Mouse (Mus musculus) neural tube, embryonic 11.5 days (tissue): ENCODE data around the gene Akr1cl. TPM values are rescaled to one million over a fixed set of nuclear protein-coding genes. Genes with fewer than 3 reads are reported as not detected.
"Not testable (repeated sequence)": the region's sequence is repeated elsewhere in the genome, so short reads cannot be mapped to it uniquely, and the experiment has no call there.

Experiments used
- ATAC-seq: fragments of 200-750 bp; cut with Nextera tagmentation; 2 replicates; pipeline ENCODE4 v1.8.0; 2017; ENCODE audit warnings: moderate number of reproducible peaks, mild to moderate bottlenecking, moderate TSS enrichment, moderate library complexity; ENCODE audit not compliant: insufficient read depth, low FRiP score, low TSS enrichment
- DNase-seq: peaks from one replicate; pipeline ENCODE4 v3.0.0-alpha.2; 2015; ENCODE audit warnings: low spot score
- H3K27ac ChIP-seq: fragments of 300-500 bp; sonication (generic); 2 replicates; pipeline ENCODE4 v1.5.1; 2014; ENCODE audit warnings: low read depth, mild to moderate bottlenecking, low read length
- H3K27me3 ChIP-seq: fragments of 300-500 bp; sonication (generic); 2 replicates; pipeline ENCODE4 v1.6.1; 2014; ENCODE audit warnings: mild to moderate bottlenecking, low read length, mixed read lengths; ENCODE audit not compliant: control insufficient read depth, insufficient read depth
- H3K36me3 ChIP-seq: fragments of 300-500 bp; sonication (generic); 2 replicates; pipeline ENCODE4 v1.6.1; 2014; ENCODE audit warnings: mild to moderate bottlenecking, low read length, moderate library complexity, mixed read lengths; ENCODE audit not compliant: control insufficient read depth, insufficient read depth
- H3K4me1 ChIP-seq: fragments of 300-500 bp; sonication (generic); 2 replicates; pipeline ENCODE4 v1.6.1; 2014; ENCODE audit warnings: low read length, mixed read lengths; ENCODE audit not compliant: control insufficient read depth, insufficient read depth
- H3K4me2 ChIP-seq: fragments of 300-500 bp; sonication (generic); 2 replicates; pipeline ENCODE4 v1.6.1; 2014; ENCODE audit warnings: low read depth, mild to moderate bottlenecking, moderate library complexity
- H3K4me3 ChIP-seq: fragments of 300-500 bp; sonication (generic); 2 replicates; pipeline ENCODE4 v1.5.1; 2014; ENCODE audit warnings: low read depth, low read length
- H3K9ac ChIP-seq: fragments of 300-500 bp; sonication (generic); 2 replicates; pipeline ENCODE4 v1.6.1; 2014; ENCODE audit warnings: mild to moderate bottlenecking, low read length
- H3K9me3 ChIP-seq: fragments of 300-500 bp; sonication (generic); 2 replicates; pipeline ENCODE4 v1.6.1; 2016; ENCODE audit warnings: low read length; ENCODE audit not compliant: control insufficient read depth
- WGBS: fragments of 180-500 bp; shearing (Covaris S2); extraction: QIAGEN DNeasy Blood & Tissue Kit; methylation state at CpG from one replicate; pipeline ENCODE4 v1.1.7; 2014; 5-methylcytosine and 5-hydroxymethylcytosine counted together
- polyA plus RNA-seq: library from polyadenylated mRNA; unstranded; fragments of >200 nt; fragmentation: Nextera tagmentation; extraction: Ambion mirVana; gene quantifications from 2 replicates; pipeline ENCODE4 v1.2.1, GENCODE M21; 2014

The Akr1cl gene
- polyA plus RNA-seq, 1 experiment from 2014 or later = not detected

DNA sequence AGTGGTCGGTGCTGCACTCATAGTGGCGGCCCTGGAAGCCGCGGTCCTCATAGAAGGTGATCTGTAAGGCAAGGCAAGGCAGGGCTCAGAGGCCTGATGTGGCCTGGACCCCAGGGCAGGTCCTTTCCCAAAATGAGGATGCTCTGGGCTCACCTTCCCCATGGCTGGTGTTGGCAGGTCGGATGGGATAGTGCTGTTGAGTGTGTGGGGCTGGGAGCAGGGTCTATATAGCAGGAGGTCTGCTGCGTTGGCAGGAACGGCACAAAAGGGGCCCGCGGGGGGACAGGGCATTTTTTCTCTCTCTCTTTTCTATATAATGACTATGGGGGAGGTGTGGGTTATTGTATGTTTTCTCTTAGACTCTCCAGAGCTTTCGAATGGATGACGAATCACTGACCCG, 18.4 kb upstream of the Akr1cl start, which contains the start of gene Cryge:
TSS of gene Cryge (minus strand) at position 198 of the 400 bp plus-strand sequence.
- not testable (repeated sequence) for DNase-seq, H3K36me3 ChIP-seq, H3K9ac ChIP-seq, H3K4me1 ChIP-seq, H3K9me3 ChIP-seq, H3K27me3 ChIP-seq, H3K4me2 ChIP-seq, H3K4me3 ChIP-seq, ATAC-seq, H3K27ac ChIP-seq
- WGBS = 41% methylated on average over 8 of the region's 12 CpGs

DNA sequence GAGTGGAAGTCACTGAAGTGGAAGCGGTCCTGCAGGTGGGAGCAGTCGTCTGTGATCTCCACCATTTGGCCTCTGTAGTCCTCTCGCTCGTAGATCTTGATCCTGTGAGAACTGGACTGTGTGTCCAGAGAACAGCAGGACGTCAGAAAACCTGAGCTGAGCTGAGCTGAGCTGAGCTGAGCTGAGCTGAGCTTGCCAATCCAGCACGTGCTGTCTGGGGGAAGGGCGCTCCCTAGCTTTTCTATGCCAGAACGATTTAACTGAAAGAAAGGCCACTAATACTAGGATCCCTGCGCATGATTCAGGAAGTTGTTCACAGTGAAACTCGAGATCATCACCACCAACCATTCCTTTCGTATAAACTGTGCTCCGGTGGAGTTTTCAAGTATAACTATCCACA, 16.2 kb upstream of the Akr1cl start:
- DNase-seq = no peak
- no peak overlapping the region for H3K4me3 ChIP-seq
- H3K4me2 ChIP-seq = no peak overlapping the region
- no peak overlapping the region for H3K27ac ChIP-seq
- no peak for ATAC-seq
- 73% methylated on average over 12 of the region's 12 CpGs for WGBS
- no peaks in the 10 kb centered on the region for H3K36me3 ChIP-seq
- H3K9ac ChIP-seq = no peak overlapping the region
- no peaks in the 10 kb centered on the region for H3K9me3 ChIP-seq
- H3K27me3 ChIP-seq = no peaks in the 10 kb centered on the region
- no peaks in the 10 kb centered on the region for H3K4me1 ChIP-seq

DNA sequence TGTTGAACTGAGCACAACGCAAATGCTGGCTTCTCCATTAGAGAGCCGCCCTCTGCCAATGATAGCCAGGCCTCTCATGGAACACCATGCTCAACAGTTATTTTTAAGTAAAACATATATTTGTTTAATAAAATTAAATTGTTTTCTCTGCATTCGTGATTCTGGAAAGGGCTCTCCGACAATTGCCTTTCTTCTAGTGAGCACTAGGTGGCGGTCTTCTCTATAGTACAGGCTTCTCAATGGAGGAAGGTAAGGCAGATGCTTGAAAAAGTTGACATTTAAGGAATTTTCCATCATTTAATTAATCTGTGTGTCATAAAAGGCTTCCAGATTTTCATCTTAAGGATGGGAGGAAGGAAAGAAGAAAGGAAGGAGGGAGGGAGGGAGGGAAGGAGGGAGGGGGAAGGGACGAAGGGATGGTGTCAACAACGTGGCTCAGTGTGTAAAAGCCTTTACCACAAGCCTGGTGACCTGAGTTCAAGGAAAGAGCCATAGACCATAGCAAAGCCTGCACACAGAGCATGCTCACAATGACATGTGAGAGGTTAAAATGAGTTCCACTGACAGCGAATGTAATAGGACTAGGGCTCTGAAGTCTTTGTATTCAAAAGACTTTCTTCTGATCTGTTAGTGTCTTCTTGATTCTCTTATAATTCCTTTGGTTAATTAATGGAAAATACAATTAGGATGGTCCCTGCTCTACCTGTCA, 14.0 kb upstream of the Akr1cl start:
- no peaks in the 10 kb centered on the region for H3K4me1 ChIP-seq
- H3K27me3 ChIP-seq = no peaks in the 10 kb centered on the region
- 38% methylated on average over 8 of the region's 8 CpGs for WGBS
- no peak overlapping the region for H3K27ac ChIP-seq
- H3K4me2 ChIP-seq = no peak overlapping the region
- H3K9me3 ChIP-seq = no peaks in the 10 kb centered on the region
- H3K36me3 ChIP-seq = no peaks in the 10 kb centered on the region
- ATAC-seq (no peak), DNase-seq (no peak)
- no peak overlapping the region for H3K9ac ChIP-seq
- H3K4me3 ChIP-seq = no peak overlapping the region

DNA sequence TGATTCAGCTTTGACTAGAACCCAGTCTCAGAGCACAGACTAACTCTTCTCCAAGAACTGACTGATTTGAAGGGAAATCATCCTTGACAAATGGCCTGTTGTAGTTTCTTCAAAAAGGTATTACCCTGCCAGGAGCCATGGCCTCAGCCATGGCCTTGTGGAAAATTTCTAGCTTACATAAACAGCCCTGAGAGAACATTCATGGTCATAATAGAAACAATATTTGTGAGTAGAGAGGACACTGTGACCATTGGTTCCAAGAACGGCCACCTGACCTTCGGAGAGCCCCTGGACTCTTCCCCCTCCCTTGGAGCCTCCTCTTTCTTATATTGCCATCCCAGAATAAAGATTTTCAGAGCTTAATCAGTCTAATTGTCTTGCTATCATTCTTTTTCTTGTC, 10.9 kb upstream of the Akr1cl start:
- Histone ChIP-seq H3K27me3 (no peaks in the 10 kb centered on the region), H3K9me3 (no peaks in the 10 kb centered on the region), H3K36me3 (no peaks in the 10 kb centered on the region), H3K4me2 (no peak overlapping the region), H3K4me3 (no peak overlapping the region), H3K4me1 (no peaks in the 10 kb centered on the region), H3K9ac (no peak overlapping the region), H3K27ac (no peak overlapping the region)
- no peak for ATAC-seq
- WGBS = 98% methylated on average over 2 of the region's 2 CpGs
- DNase-seq = no peak

DNA sequence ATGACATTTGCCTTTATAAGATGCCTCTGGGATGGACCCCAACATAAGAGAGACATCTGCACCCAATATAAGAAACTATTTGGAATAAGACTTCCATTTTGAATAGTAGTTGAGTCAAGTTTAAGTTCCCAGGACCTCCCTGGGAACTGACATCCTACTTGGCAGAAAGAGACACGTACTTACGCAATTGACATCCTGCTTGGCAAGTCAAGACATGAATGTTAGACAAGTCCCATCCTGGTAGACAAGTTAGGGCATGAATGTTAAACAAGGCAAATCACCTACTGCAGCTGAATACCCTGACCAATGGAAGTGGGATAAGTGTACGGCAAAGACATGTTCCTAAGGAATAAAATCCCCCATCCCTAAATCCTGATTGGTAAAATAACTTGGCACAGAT, 9.3 kb upstream of the Akr1cl start:
- Histone ChIP-seq H3K4me1 (no peaks in the 10 kb centered on the region), H3K4me2 (no peak overlapping the region), H3K27ac (no peak overlapping the region), H3K27me3 (no peaks in the 10 kb centered on the region), H3K4me3 (no peak overlapping the region), H3K9ac (no peak overlapping the region), H3K9me3 (no peaks in the 10 kb centered on the region), H3K36me3 (no peaks in the 10 kb centered on the region)
- 98% methylated on average over 3 of the region's 3 CpGs for WGBS
- DNase-seq = no peak
- no peak for ATAC-seq

DNA sequence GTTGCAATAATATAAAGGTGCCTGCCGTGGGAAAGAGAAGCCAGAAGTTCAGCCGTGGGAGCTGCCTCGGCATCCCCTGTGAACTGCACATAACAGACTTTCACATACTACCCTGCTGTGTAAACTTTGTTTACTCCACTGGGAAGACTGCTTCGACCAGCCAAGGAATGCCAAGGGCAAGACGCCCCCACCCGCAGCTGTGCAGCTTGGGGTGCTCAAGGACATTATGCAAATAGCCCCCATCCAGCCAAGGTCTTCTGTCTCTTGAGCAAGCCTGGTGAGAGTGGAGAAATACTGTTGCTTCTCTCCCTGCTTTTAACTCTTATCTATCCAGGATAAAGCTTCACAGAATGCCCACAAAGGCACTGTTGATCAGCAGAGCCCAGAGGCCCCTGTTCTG, 8.2 kb upstream of the Akr1cl start:
- H3K36me3 ChIP-seq = no peaks in the 10 kb centered on the region
- H3K4me3 ChIP-seq = no peak overlapping the region
- WGBS = 83% methylated on average over 6 of the region's 6 CpGs
- H3K27me3 ChIP-seq = no peaks in the 10 kb centered on the region
- ATAC-seq (no peak), DNase-seq (no peak)
- H3K4me2 ChIP-seq = no peak overlapping the region
- H3K27ac ChIP-seq = no peak overlapping the region
- H3K9me3 ChIP-seq = no peaks in the 10 kb centered on the region
- H3K4me1 ChIP-seq = no peaks in the 10 kb centered on the region
- H3K9ac ChIP-seq = no peak overlapping the region

DNA sequence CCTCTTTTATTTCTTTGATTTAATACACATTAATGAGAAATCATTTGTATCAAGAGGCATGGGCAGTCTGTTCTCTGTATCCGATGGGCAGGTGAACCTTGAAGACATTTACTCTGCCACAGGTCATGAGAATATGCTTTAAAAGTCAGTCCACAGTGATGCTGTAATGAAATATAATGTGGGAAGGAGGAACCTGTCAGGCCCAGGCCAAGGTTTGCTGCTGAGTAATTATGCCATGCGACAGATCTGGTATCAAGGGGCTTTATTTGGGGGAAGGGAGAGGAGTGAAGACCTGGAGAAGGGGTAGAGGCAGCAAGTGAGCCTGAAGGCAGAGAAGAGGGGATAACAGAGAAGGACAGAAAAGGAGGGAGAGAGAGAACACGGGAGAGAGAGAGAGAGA, 7.1 kb upstream of the Akr1cl start:
- WGBS = 89% methylated on average over 3 of the region's 3 CpGs
- Histone ChIP-seq H3K4me1 (no peaks in the 10 kb centered on the region), H3K36me3 (no peaks in the 10 kb centered on the region), H3K9ac (no peak overlapping the region), H3K9me3 (no peaks in the 10 kb centered on the region), H3K27me3 (no peaks in the 10 kb centered on the region), H3K27ac (no peak overlapping the region), H3K4me2 (no peak overlapping the region), H3K4me3 (no peak overlapping the region)
- no peak for ATAC-seq
- no peak for DNase-seq

DNA sequence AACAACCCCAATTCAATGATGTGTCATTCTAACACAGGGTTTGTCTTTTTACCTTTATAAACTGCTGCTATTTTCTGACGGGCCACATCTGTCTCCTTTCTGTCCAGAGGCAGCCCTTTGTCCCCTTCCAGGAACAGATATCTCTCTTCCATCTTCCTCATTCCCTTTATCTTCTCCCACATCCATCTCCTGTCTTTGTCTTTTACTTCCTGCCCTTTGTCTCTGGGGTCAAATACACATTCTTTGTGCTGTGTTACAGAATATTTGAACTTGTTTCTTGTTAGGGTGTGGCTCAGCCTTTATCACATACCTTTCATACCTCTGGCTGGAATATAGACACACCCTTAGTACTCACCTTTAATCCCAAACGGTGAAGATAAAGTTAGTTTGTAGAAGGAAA, 5.0 kb upstream of the Akr1cl start:
- Histone ChIP-seq H3K9me3 (no peaks in the 10 kb centered on the region), H3K4me1 (no peaks in the 10 kb centered on the region), H3K36me3 (no peaks in the 10 kb centered on the region), H3K4me2 (no peak overlapping the region), H3K4me3 (no peak overlapping the region), H3K9ac (no peak overlapping the region), H3K27me3 (no peaks in the 10 kb centered on the region), H3K27ac (no peak overlapping the region)
- WGBS = 85% methylated on average over 2 of the region's 2 CpGs
- no peak for DNase-seq
- no peak for ATAC-seq

DNA sequence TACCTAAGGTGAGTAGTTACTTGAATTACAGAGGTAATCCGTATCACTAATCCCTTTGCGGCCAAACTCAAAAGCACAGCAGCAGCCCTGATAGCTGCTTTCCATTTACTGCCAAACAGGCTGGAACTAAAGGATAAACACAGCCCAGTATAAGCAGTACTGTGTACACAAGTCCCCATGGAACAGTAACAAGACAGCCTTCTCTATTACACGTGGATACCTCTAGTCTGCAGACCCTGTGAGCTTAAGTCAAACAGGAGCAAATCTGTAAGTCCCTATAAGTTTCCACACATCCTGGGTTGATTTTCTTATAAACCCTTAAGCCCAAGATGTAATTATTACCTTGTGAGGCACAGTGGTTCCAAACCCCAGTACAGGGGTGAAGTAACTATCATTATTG, 3.0 kb upstream of the Akr1cl start:
- Histone ChIP-seq H3K27me3 (no peaks in the 10 kb centered on the region), H3K4me3 (no peak overlapping the region), H3K36me3 (no peaks in the 10 kb centered on the region), H3K4me2 (no peak overlapping the region), H3K9me3 (no peaks in the 10 kb centered on the region), H3K4me1 (no peaks in the 10 kb centered on the region), H3K9ac (no peak overlapping the region), H3K27ac (no peak overlapping the region)
- no peak for ATAC-seq
- DNase-seq = no peak
- 50% methylated on average over 3 of the region's 3 CpGs for WGBS
